Mouse (Mus musculus) embryonic facial prominence, embryonic 14.5 days (tissue): Measurements from ENCODE around the gene Ppargc1a. TPM values are rescaled to one million over a fixed set of nuclear protein-coding genes. Genes with fewer than 3 reads are reported as not detected.
A peak's percentile ranks its signal among the peaks of the same experiment; 100 is the strongest.

Source experiments
- ATAC-seq: fragments of 200-750 bp; cut with Nextera tagmentation; 2 replicates; pipeline ENCODE4 v1.8.0; 2017; ENCODE audit warnings: low read depth, moderate number of reproducible peaks, moderate TSS enrichment
- DNase-seq: peaks from one replicate; pipeline ENCODE4 v3.0.0-alpha.2; 2015; ENCODE audit warnings: low spot score
- H3K27ac ChIP-seq: fragments of 300-500 bp; sonication (generic); replicated peaks from 2 replicates; pipeline ENCODE4 v1.5.1; 2014; ENCODE audit warnings: low read depth, mild to moderate bottlenecking, low read length, moderate library complexity
- H3K27me3 ChIP-seq: fragments of 300-500 bp; sonication (generic); replicated peaks from 2 replicates; pipeline ENCODE4 v1.6.1; 2014; ENCODE audit warnings: low read length; ENCODE audit not compliant: control insufficient read depth, insufficient read depth
- H3K36me3 ChIP-seq: fragments of 300-500 bp; sonication (generic); 2 replicates; pipeline ENCODE4 v1.6.1; 2014; ENCODE audit warnings: low read length, mixed read lengths; ENCODE audit not compliant: control insufficient read depth, insufficient read depth
- H3K4me1 ChIP-seq: fragments of 300-500 bp; sonication (generic); 2 replicates; pipeline ENCODE4 v1.6.1; 2014; ENCODE audit warnings: antibody characterized with exemption, low read length; ENCODE audit not compliant: control insufficient read depth, insufficient read depth
- H3K4me2 ChIP-seq: fragments of 300-500 bp; sonication (generic); 2 replicates; pipeline ENCODE4 v1.6.1; 2014; ENCODE audit warnings: low read depth, mild to moderate bottlenecking, low read length, moderate library complexity, mixed read lengths
- H3K4me3 ChIP-seq: fragments of 300-500 bp; sonication (generic); 2 replicates; pipeline ENCODE4 v1.5.1; 2014; ENCODE audit warnings: low read depth, mild to moderate bottlenecking, low read length
- H3K9ac ChIP-seq: fragments of 300-500 bp; sonication (generic); 2 replicates; pipeline ENCODE4 v1.6.1; 2014; ENCODE audit warnings: low read depth, mild to moderate bottlenecking, low read length, moderate library complexity, mixed read lengths
- H3K9me3 ChIP-seq: fragments of 300-500 bp; sonication (generic); 2 replicates; pipeline ENCODE4 v1.6.1; 2016; ENCODE audit warnings: low read length; ENCODE audit not compliant: control insufficient read depth
- WGBS: fragments of 180-500 bp; shearing (Covaris S2); extraction: QIAGEN DNeasy Blood & Tissue Kit; methylation state at CpG from one replicate; pipeline ENCODE4 v1.1.7; 2014; 5-methylcytosine and 5-hydroxymethylcytosine counted together
- polyA plus RNA-seq: library from polyadenylated mRNA; unstranded; fragments of >200 nt; fragmentation: Nextera tagmentation; extraction: Ambion mirVana; gene quantifications from 2 replicates; pipeline ENCODE4 v1.2.1, GENCODE M21; 2014

Gene Ppargc1a
- polyA plus RNA-seq, 1 experiment from 2014 or later: 4.6 TPM

- Histone ChIP-seq H3K9me3 (no peaks in the 10 kb centered on the region), H3K36me3 (no peaks in the 10 kb centered on the region), H3K27ac (no peak overlapping the region), H3K27me3 (no peaks in the 10 kb centered on the region), H3K4me3 (no peak overlapping the region), H3K9ac (no peak overlapping the region), H3K4me2 (no peak overlapping the region), H3K4me1 (no peaks in the 10 kb centered on the region)
- peak; percentile 10 for DNase-seq
- 72% methylated on average over 1 of the region's 1 CpGs for WGBS
- ATAC-seq: no peak
Measured at GRCm38 (mm10) chr5:51410006-51410405, 157.5 kb downstream of the Ppargc1a start.

- Histone ChIP-seq H3K9ac (no peak overlapping the region), H3K4me2 (no peak overlapping the region), H3K27me3 (no peaks in the 10 kb centered on the region), H3K4me3 (no peak overlapping the region), H3K9me3 (no peaks in the 10 kb centered on the region), H3K27ac (no peak overlapping the region), H3K36me3 (no peaks in the 10 kb centered on the region), H3K4me1 (no peaks in the 10 kb centered on the region)
- DNase-seq: peak; percentile 5
- 69% methylated on average over 3 of the region's 3 CpGs for WGBS
- 0 out of 2 replicates have a peak, but pooled peaks have one; percentile 26 for ATAC-seq
Measured at GRCm38 (mm10) chr5:51406406-51406805, 161.1 kb downstream of the Ppargc1a start.
